Mouse (Mus musculus): Measurements from ENCODE around the gene Clec12a. TPM values are rescaled to one million over a fixed set of nuclear protein-coding genes. Genes with fewer than 3 reads are reported as not detected.

Clec12a gene
- total RNA-seq, 2 experiments from 2014 or later, result 0.28 TPM; not detected in 1

GRCm38 (mm10) chr6:129369374-129370132, 27.1 kb downstream of the Clec12a start:
- intact Hi-C loops (cut with DNase I), result loop anchor here (10.0 kb wide), 1 partner anchor 525 kb away; no protein-coding TSS in a partner anchor

GRCm38 (mm10) chr6:129374937-129375471, 32.5 kb downstream of the Clec12a start:
- DNase-seq, result no peak
- intact Hi-C loops (cut with DNase I), result no loop called here

More at GRCm38 (mm10) chr6:129369374-129370132, 27.1 kb downstream of the Clec12a start:
- DNase-seq, result no peak

- no peak for DNase-seq
- intact Hi-C loops (cut with DNase I), result no loop called here
Measured at GRCm38 (mm10) chr6:129380454-129380853, 38.0 kb downstream of the Clec12a start.

GRCm38 (mm10) chr6:129381736-129382135, 39.2 kb downstream of the Clec12a start:
- DNase-seq, result no peak
- intact Hi-C loops (cut with DNase I), result no loop called here

DNA sequence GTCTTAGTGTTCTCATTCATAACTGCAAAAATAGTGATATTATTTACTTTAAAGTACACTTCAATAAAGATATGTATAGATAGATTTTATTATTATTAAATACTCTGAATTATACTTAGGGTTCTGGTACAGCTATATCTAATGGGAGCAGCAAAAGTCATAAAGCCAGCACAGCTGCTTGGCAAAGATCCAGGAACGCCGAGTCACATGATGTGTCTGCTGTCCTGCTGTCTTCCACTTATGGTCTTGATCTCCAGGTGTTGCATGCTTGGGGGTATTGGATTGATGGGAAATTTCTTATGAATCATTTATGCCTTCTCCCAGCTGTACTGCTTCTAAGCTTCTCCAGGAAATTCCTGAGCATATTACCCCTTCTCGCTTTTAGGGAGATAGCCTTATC, 41.0 kb downstream of the Clec12a start:
- DNase-seq, result peak; percentile 1
- intact Hi-C loops (cut with DNase I), result no loop called here

DNA sequence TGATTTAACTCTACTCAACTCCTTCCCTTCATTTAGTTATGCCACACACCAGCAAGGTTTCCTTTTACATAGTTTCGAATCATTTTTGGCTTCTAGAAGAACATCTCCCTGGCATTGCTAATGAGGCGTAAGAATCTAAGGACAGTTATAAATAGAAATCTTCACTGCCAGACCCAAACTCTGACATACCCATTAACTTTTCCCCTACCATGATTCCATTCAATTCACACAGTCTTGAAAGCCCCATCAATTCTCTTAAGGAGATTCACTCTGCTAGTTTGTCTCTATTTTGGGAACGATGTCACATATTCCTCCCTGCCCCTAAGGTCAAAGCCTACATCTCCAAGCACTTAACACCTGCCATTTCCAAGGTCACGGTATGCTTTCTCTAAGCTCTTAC, 42.5 kb downstream of the Clec12a start:
- no peak for DNase-seq
- intact Hi-C loops (cut with DNase I), result no loop called here

DNA sequence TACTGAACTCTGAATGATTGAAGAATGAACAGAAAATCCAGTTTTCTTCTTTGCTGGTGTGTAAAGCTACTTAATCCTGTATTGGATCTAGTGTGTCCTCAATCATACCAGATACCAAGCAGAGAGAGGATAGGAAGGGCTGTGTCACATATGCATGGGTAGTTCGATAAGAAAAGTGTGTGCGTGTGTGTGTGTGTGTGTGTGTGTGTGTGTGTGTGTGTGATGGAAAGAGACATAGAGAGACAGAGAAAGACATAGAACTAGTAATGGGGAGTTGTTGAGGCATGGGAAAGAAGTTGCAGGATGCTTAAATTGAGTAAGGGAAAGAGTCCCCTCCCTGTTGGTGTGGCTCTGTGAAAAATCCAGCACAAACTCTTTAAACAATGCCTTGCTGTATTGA, 43.3 kb downstream of the Clec12a start, which contains the start of gene Clec12b:
Gene Clec12b, minus strand, starts transcription at position 101 of the 400 bp plus-strand sequence.
- DNase-seq, result no peak
- intact Hi-C loops (cut with DNase I), result no loop called here

- no peak for DNase-seq
- intact Hi-C loops (cut with DNase I), result loop anchor here (5.0 kb wide), 1 partner anchor 124 kb away; no protein-coding TSS in a partner anchor
Measured at GRCm38 (mm10) chr6:129393087-129393720, 50.7 kb downstream of the Clec12a start.

GRCm38 (mm10) chr6:129393732-129394131, 51.2 kb downstream of the Clec12a start:
- no peak for DNase-seq
- intact Hi-C loops (cut with DNase I), result loop anchor here (1.0 to 5.0 kb wide), 2 partner anchors 124 to 166 kb away; no protein-coding TSS in a partner anchor

- intact Hi-C loops (cut with DNase I), result no loop called here
- DNase-seq, result no peak
Measured at GRCm38 (mm10) chr6:129396997-129397396, 54.5 kb downstream of the Clec12a start, which contains the start of gene Clec1b. TSS of gene Clec1b (plus strand) at chr6:129397297.

GRCm38 (mm10) chr6:129399945-129400344, 57.5 kb downstream of the Clec12a start:
- no peak for DNase-seq
- intact Hi-C loops (cut with DNase I), result no loop called here

DNA sequence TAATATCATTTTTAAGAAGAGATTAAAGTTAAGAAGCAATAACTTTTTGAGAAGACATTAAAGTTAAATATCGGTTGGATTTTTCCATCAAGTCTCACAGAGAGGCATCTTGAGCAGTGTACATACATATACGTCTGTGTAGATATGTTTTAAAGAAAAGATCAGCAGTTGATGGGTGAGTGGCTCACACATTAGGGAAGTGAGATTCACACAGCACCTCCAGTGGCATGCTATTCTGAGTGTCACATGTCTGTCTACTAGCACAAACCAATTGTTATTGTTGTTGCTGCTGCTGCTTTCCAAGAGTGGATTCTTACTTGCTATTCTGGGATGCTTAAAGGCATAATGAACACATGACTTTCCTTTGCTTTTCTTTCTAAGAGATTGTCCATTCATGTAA, 59.9 kb downstream of the Clec12a start:
- no peak for DNase-seq
- intact Hi-C loops (cut with DNase I), result no loop called here

DNA sequence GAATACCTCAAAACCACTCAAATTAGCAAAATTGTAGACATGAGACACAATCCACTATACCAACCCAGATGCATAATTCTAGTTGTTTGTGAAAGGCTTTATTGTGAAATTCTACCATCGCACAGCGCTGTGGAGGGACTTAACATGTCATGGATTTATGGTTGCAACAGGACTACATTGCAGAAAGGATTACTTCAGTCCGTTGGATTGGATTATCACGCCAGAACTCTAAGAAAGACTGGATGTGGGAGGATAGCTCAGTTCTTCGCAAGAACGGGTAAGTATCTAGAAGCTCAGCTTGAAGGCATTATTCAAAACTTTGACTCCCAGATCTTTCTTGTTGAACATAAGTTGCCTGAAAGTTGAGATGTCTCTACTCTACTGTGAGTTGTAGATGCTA, 60.9 kb downstream of the Clec12a start:
- intact Hi-C loops (cut with DNase I), result no loop called here
- no peak for DNase-seq

GRCm38 (mm10) chr6:129405999-129406398, 63.5 kb downstream of the Clec12a start:
- intact Hi-C loops (cut with DNase I), result no loop called here
- no peak for DNase-seq

DNA sequence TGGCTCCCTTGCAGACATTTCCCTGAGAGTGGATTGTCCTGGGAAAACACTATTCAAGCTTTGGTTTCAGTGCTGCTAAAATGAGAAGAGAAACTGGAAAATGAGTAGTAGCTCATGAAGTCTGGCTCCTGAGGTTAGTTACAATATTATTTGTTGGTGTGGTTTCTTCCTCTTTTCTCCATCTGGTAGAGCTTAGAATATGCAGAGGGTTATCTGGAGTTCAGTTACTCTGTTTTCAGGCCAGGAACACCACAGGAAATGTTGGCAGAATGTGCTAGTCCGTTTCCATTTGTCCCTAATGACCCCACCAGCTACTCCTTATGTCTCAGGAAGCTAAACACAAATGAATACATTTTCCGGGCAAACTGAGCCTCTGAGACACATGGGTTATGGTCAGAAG, 64.8 kb downstream of the Clec12a start:
- intact Hi-C loops (cut with DNase I), result no loop called here
- DNase-seq, result no peak

GRCm38 (mm10) chr6:129408562-129408961, 66.1 kb downstream of the Clec12a start, which contains the start of gene Clec9a:
TSS of gene Clec9a (plus strand) at chr6:129408862.
- DNase-seq, result no peak
- intact Hi-C loops (cut with DNase I), result no loop called here

- no peak for DNase-seq
- intact Hi-C loops (cut with DNase I), result no loop called here
Measured at GRCm38 (mm10) chr6:129414177-129414576, 71.7 kb downstream of the Clec12a start.

Measured in left cerebral cortex, postnatal 4 days (tissue).